Mouse (Mus musculus): ENCODE measurements at regions not wholly inside any gene's neighbourhood (a gene's known extent, or its start where the extent isn't known, plus 50 kb on each side); places are given as distances from the start of the nearest gene placed in this dataset.

GRCm38 (mm10) chr1:20679299-20679698 lies 51.4 kb upstream of the Il17a start:
- no peaks in the 10 kb centered on the region for H3K27me3 ChIP-seq (replicated peaks; ENCODE audit: control insufficient read depth, insufficient read depth, low read length)

GRCm38 (mm10) chr1:20679744-20680341 lies 50.9 kb upstream of the Il17a start:
- Histone ChIP-seq H3K4me1 (replicated peaks; ENCODE audit: control insufficient read depth, insufficient read depth, low read length) (no peaks in the 10 kb centered on the region), H3K27me3 (replicated peaks; ENCODE audit: control insufficient read depth, insufficient read depth, low read length) (no peaks in the 10 kb centered on the region), H3K9ac (replicated peaks; ENCODE audit: low read depth, low read length) (no peak overlapping the region), H3K27ac (ENCODE audit: low read length) (no peak overlapping the region), H3K36me3 (ENCODE audit: control insufficient read depth, insufficient read depth) (no peaks in the 10 kb centered on the region), H3K4me2 (ENCODE audit: low read length) (no peak overlapping the region), H3K9me3 (ENCODE audit: control insufficient read depth, low read length) (no peaks in the 10 kb centered on the region), H3K4me3 (replicated peaks; ENCODE audit: low read length) (no peak overlapping the region)
- WGBS, result 77% methylated on average over 5 of the region's 5 CpGs
- ATAC-seq, result no peak

More at GRCm38 (mm10) chr1:20679299-20679698, 51.4 kb upstream of the Il17a start:
- ATAC-seq, result no peak
- no peak overlapping the region for H3K27ac ChIP-seq (ENCODE audit: low read length)
- H3K9me3 ChIP-seq (ENCODE audit: control insufficient read depth, low read length), result no peaks in the 10 kb centered on the region
- no peaks in the 10 kb centered on the region for H3K4me1 ChIP-seq (replicated peaks; ENCODE audit: control insufficient read depth, insufficient read depth, low read length)
- 78% methylated on average over 2 of the region's 2 CpGs for WGBS
- H3K9ac ChIP-seq (replicated peaks; ENCODE audit: low read depth, low read length), result no peak overlapping the region
- H3K36me3 ChIP-seq (ENCODE audit: control insufficient read depth, insufficient read depth), result no peaks in the 10 kb centered on the region
- no peak overlapping the region for H3K4me2 ChIP-seq (ENCODE audit: low read length)
- no peak overlapping the region for H3K4me3 ChIP-seq (replicated peaks; ENCODE audit: low read length)

GRCm38 (mm10) chr1:20680553-20680952 lies 50.2 kb upstream of the Il17a start:
- WGBS, result 82% methylated on average over 2 of the region's 2 CpGs
- Histone ChIP-seq H3K4me3 (replicated peaks; ENCODE audit: low read length) (no peak overlapping the region), H3K27ac (ENCODE audit: low read length) (no peak overlapping the region), H3K27me3 (replicated peaks; ENCODE audit: control insufficient read depth, insufficient read depth, low read length) (no peaks in the 10 kb centered on the region), H3K36me3 (ENCODE audit: control insufficient read depth, insufficient read depth) (no peaks in the 10 kb centered on the region), H3K9ac (replicated peaks; ENCODE audit: low read depth, low read length) (no peak overlapping the region), H3K9me3 (ENCODE audit: control insufficient read depth, low read length) (no peaks in the 10 kb centered on the region), H3K4me2 (ENCODE audit: low read length) (no peak overlapping the region), H3K4me1 (replicated peaks; ENCODE audit: control insufficient read depth, insufficient read depth, low read length) (no peaks in the 10 kb centered on the region)
- ATAC-seq, result no peak

MicroRNAs in the stretch of these regions (microRNA counts, 519-probe panel; counts per million panel counts)
- microRNA mmu-miR-206, result 2,029 counts per million, percentile 30 among the panel's probes with 10 or more counts

Small RNA genes lying in the stretch of these regions (microRNA-seq; reads per million reads assigned to microRNA genes)
- gene Mir206, result 19.7 reads per million, percentile 34 among the genes with 10 or more reads in this experiment

Measured in forebrain, embryonic 16.5 days (tissue).